Mouse (Mus musculus) forebrain, embryonic 11.5 days (tissue): ENCODE results near the gene Rps6ka4. TPM values are rescaled to one million over a fixed set of nuclear protein-coding genes. Genes with fewer than 3 reads are reported as not detected.
A peak's percentile ranks its signal among the peaks of the same experiment; 100 is the strongest.

Experiments used
- ATAC-seq: fragments of 200-750 bp; cut with Nextera tagmentation; replicated peaks from 2 replicates; pipeline ENCODE4 v1.8.0; 2017; ENCODE audit warnings: moderate TSS enrichment; ENCODE audit not compliant: low FRiP score
- DNase-seq: peaks from one replicate; pipeline ENCODE4 v3.0.0-alpha.2; 2017; ENCODE audit warnings: low spot score
- H3K27ac ChIP-seq: fragments of 300-500 bp; sonication (generic); 2 replicates; pipeline ENCODE4 v1.5.1; 2014; ENCODE audit warnings: low read depth, low read length
- H3K27me3 ChIP-seq: fragments of 300-500 bp; sonication (generic); 2 replicates; pipeline ENCODE4 v1.6.1; 2014; ENCODE audit warnings: mild to moderate bottlenecking, low read length, mixed read lengths; ENCODE audit not compliant: control insufficient read depth, insufficient read depth
- H3K36me3 ChIP-seq: fragments of 300-500 bp; sonication (generic); 2 replicates; pipeline ENCODE4 v1.6.1; 2014; ENCODE audit warnings: mild to moderate bottlenecking, low read length, moderate library complexity, mixed read lengths; ENCODE audit not compliant: control insufficient read depth, insufficient read depth
- H3K4me1 ChIP-seq: fragments of 300-500 bp; sonication (generic); replicated peaks from 2 replicates; pipeline ENCODE4 v1.6.1; 2014; ENCODE audit warnings: low read length, mixed read lengths; ENCODE audit not compliant: control insufficient read depth, insufficient read depth
- H3K4me2 ChIP-seq: fragments of 300-500 bp; sonication (generic); 2 replicates; pipeline ENCODE4 v1.6.1; 2014; ENCODE audit warnings: low read depth, mild to moderate bottlenecking, low read length, moderate library complexity, mixed read lengths; ENCODE audit not compliant: severe bottlenecking
- H3K4me3 ChIP-seq: fragments of 300-500 bp; sonication (generic); 2 replicates; pipeline ENCODE4 v1.5.1; 2014; ENCODE audit warnings: low read depth, low read length
- H3K9ac ChIP-seq: fragments of 300-500 bp; sonication (generic); 2 replicates; pipeline ENCODE4 v1.6.1; 2014; ENCODE audit warnings: low read length
- H3K9me3 ChIP-seq: fragments of 300-500 bp; sonication (generic); 2 replicates; pipeline ENCODE4 v1.6.1; 2016; ENCODE audit warnings: low read length, mixed read lengths; ENCODE audit not compliant: control insufficient read depth
- WGBS: fragments of 180-500 bp; shearing (Covaris S2); extraction: QIAGEN DNeasy Blood & Tissue Kit; methylation state at CpG from one replicate; pipeline ENCODE4 v1.1.7; 2014; 5-methylcytosine and 5-hydroxymethylcytosine counted together
- polyA plus RNA-seq: library from polyadenylated mRNA; unstranded; fragments of >200 nt; fragmentation: Nextera tagmentation; extraction: Ambion mirVana; gene quantifications from 2 replicates; pipeline ENCODE4 v1.2.1, GENCODE M21; 2014

The Rps6ka4 gene
- polyA plus RNA-seq, 1 experiment from 2014 or later: 7.2 TPM

DNA sequence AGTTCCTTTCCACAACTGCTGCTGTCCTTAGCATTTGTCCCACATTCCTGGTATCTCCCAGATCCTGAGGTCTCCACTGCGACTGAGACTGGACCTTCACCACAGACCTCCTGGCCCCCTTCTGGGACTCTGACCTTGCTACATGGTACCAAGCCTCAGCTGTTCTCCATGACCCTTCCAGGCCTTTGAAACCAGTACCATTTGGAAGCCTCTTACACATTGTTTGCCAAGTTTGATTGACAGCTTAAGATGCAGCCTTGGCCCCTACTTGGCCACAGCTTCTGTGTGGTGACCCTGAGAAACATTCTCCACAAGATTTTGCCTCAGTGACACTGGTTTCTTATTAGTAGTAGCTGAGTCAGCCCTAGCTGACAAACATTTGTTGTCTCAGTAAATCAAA is 1.9 kb upstream of the Rps6ka4 start:
- Histone ChIP-seq H3K9me3 (no peaks in the 10 kb centered on the region), H3K27me3 (peaks cover 37% of the 10 kb centered on the region), H3K4me2 (no peak overlapping the region), H3K27ac (no peak overlapping the region), H3K36me3 (no peaks in the 10 kb centered on the region), H3K4me3 (no peak overlapping the region), H3K9ac (no peak overlapping the region), H3K4me1 (peaks cover 8% of the 10 kb centered on the region)
- no peak for ATAC-seq
- DNase-seq: no peak
- WGBS: 70% methylated on average over 1 of the region's 1 CpGs

DNA sequence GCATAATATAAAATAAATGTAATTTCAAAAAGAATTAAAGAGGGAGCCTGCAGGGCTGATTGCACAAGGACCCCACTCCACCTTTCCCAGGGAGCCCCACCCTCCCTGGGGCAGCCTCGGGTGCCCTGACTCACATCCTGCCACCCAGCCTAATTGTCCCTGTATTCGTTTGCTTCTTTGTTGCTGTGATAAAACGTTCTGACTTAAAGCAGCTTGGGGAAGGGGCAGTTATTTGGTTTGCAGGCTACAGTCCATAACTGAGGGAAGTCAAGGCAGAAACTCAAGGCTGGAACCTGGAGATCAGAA is 809 bp upstream of the Rps6ka4 start:
- ATAC-seq (no peak), DNase-seq (no peak)
- no peak overlapping the region for H3K9ac ChIP-seq
- H3K27ac ChIP-seq: no peak overlapping the region
- peaks cover 8% of the 10 kb centered on the region for H3K4me1 ChIP-seq
- no peaks in the 10 kb centered on the region for H3K36me3 ChIP-seq
- H3K9me3 ChIP-seq: no peaks in the 10 kb centered on the region
- peaks cover 29% of the 10 kb centered on the region for H3K27me3 ChIP-seq
- 14% methylated on average over 3 of the region's 3 CpGs for WGBS
- H3K4me2 ChIP-seq: no peak overlapping the region
- no peak overlapping the region for H3K4me3 ChIP-seq

DNA sequence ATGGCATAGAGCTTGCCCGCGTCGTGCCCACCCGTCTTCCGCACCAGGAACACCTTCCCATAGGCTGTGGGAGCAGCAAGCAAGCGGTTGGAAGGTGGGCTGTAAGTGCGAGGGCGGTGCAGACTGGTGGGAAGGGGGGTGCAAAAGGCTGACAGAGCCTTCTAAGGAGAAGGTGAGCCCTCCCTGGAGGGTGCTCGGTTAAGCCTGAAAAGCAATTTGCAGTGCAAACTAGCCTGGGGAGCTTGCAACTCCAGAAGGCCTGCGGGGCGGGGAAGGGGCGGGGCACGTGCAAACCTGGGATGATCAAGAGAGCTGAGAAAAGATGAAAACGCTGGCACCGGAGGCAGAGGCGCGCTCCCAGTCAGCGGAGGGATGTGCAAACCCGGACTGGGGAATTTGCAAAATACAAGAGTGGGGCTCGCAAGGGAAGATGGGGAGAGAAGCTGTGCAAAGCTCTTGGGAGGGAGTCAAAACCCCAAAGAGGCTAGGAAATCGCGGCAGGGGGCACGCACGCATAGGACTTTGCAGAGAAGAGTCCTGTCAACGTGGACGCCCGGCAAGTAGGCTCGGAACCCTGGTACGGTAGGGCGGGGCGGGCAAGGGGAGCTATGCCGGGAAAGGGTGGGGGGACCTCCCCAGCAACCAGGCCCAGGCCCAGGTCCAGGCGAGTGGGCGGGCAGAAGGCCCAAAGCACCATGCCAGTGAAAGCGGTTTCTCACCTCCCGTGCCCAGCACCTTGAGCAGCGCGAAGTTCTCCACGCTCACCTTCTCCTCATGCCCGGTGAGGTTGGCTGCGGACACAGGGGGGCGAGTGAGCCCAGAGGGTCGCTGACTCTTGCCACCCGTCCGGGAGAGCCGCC is 591 bp downstream of the Rps6ka4 start:
- H3K36me3 ChIP-seq: no peaks in the 10 kb centered on the region
- H3K4me3 ChIP-seq: peak overlapping the region; percentile 60
- no peak overlapping the region for H3K27ac ChIP-seq
- WGBS: under 1% methylated on average over 45 of the region's 46 CpGs
- H3K9me3 ChIP-seq: no peaks in the 10 kb centered on the region
- peaks cover 25% of the 10 kb centered on the region for H3K27me3 ChIP-seq
- H3K4me1 ChIP-seq: peaks cover 8% of the 10 kb centered on the region
- DNase-seq (peak; percentile 73), ATAC-seq (peak; percentile 53)
- H3K4me2 ChIP-seq: peak overlapping the region; percentile 99
- H3K9ac ChIP-seq: peak overlapping the region; percentile 66

DNA sequence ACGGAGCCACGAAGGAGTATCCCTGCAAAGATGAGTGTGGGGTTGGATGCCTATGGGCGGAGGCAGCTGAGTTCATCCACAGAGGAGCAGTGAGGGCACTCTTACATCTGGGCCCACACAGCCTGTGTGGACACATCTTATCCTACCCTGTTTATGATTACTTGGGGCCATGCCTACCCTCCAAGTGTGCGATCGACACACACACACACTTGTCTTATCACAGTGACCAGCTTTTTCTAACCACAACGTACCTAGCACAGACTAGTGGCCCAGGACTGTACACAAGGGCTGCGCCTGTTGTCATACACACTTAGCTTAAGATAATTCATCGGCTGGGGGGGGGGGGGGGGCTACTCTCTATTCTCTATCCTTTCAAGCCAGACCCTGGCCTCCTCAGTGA is 8.1 kb downstream of the Rps6ka4 start:
- 85% methylated on average over 8 of the region's 8 CpGs for WGBS
- no peak for DNase-seq
- Histone ChIP-seq H3K27ac (no peak overlapping the region), H3K36me3 (no peaks in the 10 kb centered on the region), H3K4me3 (no peak overlapping the region), H3K4me2 (no peak overlapping the region), H3K9me3 (no peaks in the 10 kb centered on the region), H3K27me3 (peaks cover 38% of the 10 kb centered on the region), H3K9ac (no peak overlapping the region), H3K4me1 (peaks cover 10% of the 10 kb centered on the region)
- no peak for ATAC-seq

DNA sequence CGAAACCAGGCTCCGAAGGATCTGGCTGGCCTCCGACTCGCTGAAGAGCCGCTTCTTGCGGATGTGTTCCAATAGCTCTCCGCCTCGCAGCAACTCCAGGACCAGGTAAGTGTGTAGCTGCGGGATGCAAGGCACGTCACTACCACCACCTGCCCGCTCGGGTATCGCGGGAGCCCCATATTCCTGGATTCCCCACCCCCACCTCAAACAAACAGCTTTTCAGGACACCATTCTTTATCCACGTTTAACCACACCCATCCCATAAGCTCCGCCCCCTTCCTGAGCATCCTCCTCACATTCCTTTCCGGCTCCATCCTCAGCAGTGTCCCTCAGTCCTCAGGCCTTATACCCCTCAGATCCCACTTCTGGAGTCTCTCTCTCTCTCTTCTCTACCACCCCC is 9.1 kb downstream of the Rps6ka4 start:
- Histone ChIP-seq H3K9ac (peak overlapping the region; percentile 2; the same call in 1 of the 2 replicates), H3K9me3 (no peaks in the 10 kb centered on the region), H3K36me3 (no peaks in the 10 kb centered on the region), H3K27ac (no peak overlapping the region), H3K4me1 (peaks cover 10% of the 10 kb centered on the region), H3K4me3 (peak overlapping the region; percentile 28), H3K4me2 (peak overlapping the region; percentile 66), H3K27me3 (peaks cover 38% of the 10 kb centered on the region)
- WGBS: under 1% methylated on average over 17 of the region's 17 CpGs
- DNase-seq (no peak), ATAC-seq (no peak)

DNA sequence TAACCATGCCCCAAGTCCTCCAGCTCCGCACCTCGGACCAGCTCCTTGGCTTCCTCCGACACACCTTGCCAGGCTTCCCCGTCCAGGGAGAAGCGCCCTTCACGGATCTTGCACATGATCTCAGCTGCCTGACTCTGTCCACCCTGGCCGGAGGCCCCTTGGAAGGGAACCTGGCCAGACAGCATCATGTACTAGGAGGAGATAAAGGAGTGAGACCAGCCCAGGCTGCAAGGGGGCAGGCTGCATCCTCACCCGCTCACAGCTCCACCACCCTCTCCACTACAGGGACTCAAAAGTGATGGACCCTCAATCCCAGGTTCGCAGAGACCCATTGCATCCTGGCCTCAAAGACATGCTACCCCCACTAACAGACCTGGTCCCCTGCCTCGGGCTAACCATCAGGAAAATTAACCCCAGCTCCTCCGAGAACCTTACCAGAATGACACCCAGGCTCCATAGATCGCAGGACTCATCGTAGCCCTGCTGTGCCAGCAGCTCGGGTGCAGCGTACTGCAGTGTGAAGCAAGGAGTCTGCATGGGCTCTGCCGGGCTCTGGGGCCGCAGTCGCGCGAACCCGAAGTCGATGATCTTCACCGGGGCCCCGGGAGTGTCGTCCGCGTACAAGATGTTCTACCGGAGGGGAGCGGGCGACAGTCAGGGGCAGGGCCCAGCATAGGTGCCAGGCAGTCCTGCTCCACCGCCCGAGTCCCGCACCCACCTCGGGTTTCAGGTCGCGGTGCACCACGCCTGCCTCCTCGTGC is 9.7 kb downstream of the Rps6ka4 start:
- DNase-seq: no peak

DNA sequence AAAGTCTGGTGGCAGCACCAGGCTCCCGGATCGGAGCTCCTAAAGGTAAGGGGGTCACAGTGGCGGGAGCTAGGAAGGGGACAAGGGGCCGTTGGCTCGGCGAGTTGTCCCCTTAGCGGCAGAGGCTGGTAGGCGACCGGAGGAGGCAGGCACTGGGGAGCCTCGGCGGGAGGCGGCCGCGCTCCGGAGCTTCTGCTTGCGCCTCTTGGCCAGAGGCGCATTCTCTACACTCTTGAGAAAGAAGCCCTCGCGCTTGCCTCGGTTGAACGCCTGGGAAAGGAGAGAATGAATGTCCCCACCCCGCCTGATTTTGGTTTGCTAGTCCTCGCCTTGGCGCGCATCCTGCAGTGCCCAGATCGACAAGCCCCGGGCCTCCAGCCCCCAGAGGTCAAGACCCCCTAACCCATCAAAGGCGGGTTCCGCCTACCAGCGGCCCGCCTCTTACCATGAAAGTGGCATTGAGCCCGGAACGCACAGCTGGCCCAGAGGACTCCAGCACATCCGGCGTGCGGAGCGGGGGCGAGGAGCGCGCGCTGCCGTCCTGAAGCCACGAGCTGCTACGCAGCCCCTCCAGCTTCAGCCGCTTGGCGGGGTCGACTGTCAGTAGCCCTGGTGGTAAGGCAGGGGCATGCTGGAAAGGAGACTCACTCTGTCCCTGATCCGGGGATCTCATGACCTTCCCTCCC is 10.4 kb downstream of the Rps6ka4 start:
- ATAC-seq: no peak
- peak; percentile 72 for DNase-seq
- Histone ChIP-seq H3K4me3 (peak overlapping the region; percentile 28), H3K4me1 (peaks cover 10% of the 10 kb centered on the region), H3K9ac (no peak overlapping the region), H3K27ac (no peak overlapping the region), H3K4me2 (peak overlapping the region; percentile 66), H3K9me3 (no peaks in the 10 kb centered on the region), H3K36me3 (no peaks in the 10 kb centered on the region), H3K27me3 (peaks cover 38% of the 10 kb centered on the region)
- 1% methylated on average over 48 of the region's 48 CpGs for WGBS

More for the DNA sequence above, 9.7 kb downstream of the Rps6ka4 start:
- peaks cover 10% of the 10 kb centered on the region for H3K4me1 ChIP-seq
- H3K36me3 ChIP-seq: no peaks in the 10 kb centered on the region
- H3K4me3 ChIP-seq: peak overlapping the region; percentile 28
- H3K27ac ChIP-seq: no peak overlapping the region
- no peak for ATAC-seq
- H3K9ac ChIP-seq: peak overlapping the region; percentile 2; the same call in 1 of the 2 replicates
- 2% methylated on average over 38 of the region's 38 CpGs for WGBS
- no peaks in the 10 kb centered on the region for H3K9me3 ChIP-seq
- H3K27me3 ChIP-seq: peaks cover 38% of the 10 kb centered on the region
- H3K4me2 ChIP-seq: peak overlapping the region; percentile 66

DNA sequence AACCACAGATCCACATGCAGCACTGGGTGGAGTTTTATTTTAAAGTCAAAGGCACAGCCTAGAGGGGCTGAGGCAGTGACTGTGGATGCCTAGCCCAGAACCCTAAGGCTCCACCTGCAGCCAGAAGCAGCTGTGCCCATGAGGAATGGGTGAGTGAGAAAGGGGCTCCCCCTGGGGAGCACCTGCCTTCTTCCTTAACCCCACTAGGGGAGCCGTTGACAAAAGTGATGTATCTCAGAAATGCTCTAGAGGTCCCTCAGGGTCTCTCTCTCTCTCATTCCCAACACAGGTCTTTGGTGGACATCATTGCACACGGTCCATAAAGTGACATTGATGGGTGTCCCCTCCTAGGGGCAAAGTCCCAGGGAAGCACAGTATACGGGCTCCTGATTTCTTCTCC is 11.4 kb downstream of the Rps6ka4 start:
- no peak for DNase-seq
- H3K4me2 ChIP-seq: no peak overlapping the region
- peaks cover 38% of the 10 kb centered on the region for H3K27me3 ChIP-seq

More for the DNA sequence above, 11.4 kb downstream of the Rps6ka4 start:
- Histone ChIP-seq H3K9ac (no peak overlapping the region), H3K4me1 (peaks cover 10% of the 10 kb centered on the region), H3K9me3 (no peaks in the 10 kb centered on the region), H3K36me3 (no peaks in the 10 kb centered on the region), H3K27ac (no peak overlapping the region), H3K4me3 (no peak overlapping the region)
- WGBS: 10% methylated on average over 3 of the region's 3 CpGs
- ATAC-seq: no peak
